Mouse (Mus musculus) limb, embryonic 10.5 days (tissue): ENCODE results near the gene Ffar4. TPM values are rescaled to one million over a fixed set of nuclear protein-coding genes. Genes with fewer than 3 reads are reported as not detected.

ENCODE experiments used
- DNase-seq: peaks from one replicate; pipeline ENCODE4 v3.0.0-alpha.2; 2017; ENCODE audit warnings: low spot score
- H3K27ac ChIP-seq: fragments of 300-500 bp; sonication (generic); 2 replicates; pipeline ENCODE4 v1.5.1; 2016; ENCODE audit warnings: mild to moderate bottlenecking
- H3K27me3 ChIP-seq: fragments of 300-500 bp; sonication (generic); 2 replicates; pipeline ENCODE4 v1.6.1; 2016; ENCODE audit warnings: low read depth, mild to moderate bottlenecking; ENCODE audit not compliant: poor library complexity, severe bottlenecking
- H3K36me3 ChIP-seq: fragments of 300-500 bp; sonication (generic); 2 replicates; pipeline ENCODE4 v1.6.1; 2016; ENCODE audit warnings: mild to moderate bottlenecking, moderate library complexity
- H3K4me1 ChIP-seq: fragments of 300-500 bp; sonication (generic); 2 replicates; pipeline ENCODE4 v1.6.1; 2016
- H3K4me3 ChIP-seq: fragments of 300-500 bp; sonication (generic); 2 replicates; pipeline ENCODE4 v1.5.1; 2016; ENCODE audit warnings: mild to moderate bottlenecking, moderate library complexity
- H3K9me3 ChIP-seq: fragments of 300-500 bp; sonication (generic); replicated peaks from 2 replicates; pipeline ENCODE4 v1.6.1; 2016; ENCODE audit warnings: mild to moderate bottlenecking
- WGBS: fragments of 180-500 bp; shearing (Covaris S2); methylation state at CpG from one replicate; pipeline ENCODE4 v1.1.7; 2016; 5-methylcytosine and 5-hydroxymethylcytosine counted together
- polyA plus RNA-seq: library from polyadenylated mRNA; unstranded; fragments of >200 nt; fragmentation: Nextera tagmentation; extraction: Ambion mirVana; gene quantifications from 2 replicates; pipeline ENCODE4 v1.2.1, GENCODE M21; 2016

The Ffar4 gene
- polyA plus RNA-seq, result 0.41 and 0.59 TPM in 2 replicates

DNA sequence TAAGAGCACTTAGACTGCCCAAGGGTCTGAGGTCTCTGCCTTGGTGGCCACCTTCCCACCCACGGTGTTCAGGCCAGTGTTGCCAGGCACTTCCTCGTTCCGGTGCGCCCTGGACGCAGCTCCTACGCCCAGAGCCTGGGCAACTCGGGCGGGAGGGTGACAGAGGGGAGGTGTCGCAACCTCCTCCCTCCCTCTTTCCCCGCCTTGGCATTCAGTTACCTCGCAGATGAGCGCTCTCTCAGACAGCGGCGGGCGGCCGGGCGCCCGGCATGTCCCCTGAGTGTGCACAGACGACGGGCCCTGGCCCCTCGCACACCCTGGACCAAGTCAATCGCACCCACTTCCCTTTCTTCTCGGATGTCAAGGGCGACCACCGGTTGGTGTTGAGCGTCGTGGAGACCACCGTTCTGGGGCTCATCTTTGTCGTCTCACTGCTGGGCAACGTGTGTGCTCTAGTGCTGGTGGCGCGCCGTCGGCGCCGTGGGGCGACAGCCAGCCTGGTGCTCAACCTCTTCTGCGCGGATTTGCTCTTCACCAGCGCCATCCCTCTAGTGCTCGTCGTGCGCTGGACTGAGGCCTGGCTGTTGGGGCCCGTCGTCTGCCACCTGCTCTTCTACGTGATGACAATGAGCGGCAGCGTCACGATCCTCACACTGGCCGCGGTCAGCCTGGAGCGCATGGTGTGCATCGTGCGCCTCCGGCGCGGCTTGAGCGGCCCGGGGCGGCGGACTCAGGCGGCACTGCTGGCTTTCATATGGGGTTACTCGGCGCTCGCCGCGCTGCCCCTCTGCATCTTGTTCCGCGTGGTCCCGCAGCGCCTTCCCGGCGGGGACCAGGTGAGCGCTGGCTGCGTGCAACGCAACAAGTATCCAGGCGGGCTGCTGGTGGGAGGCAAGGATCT, at the start of gene Ffar4:
Gene Ffar4, plus strand, starts transcription at position 214 of the 901 bp plus-strand sequence.
- H3K36me3 ChIP-seq, result no peaks in the 10 kb centered on the region
- H3K9me3 ChIP-seq, result no peaks in the 10 kb centered on the region
- DNase-seq, result peak; percentile 57
- peaks cover 21% of the 10 kb centered on the region for H3K4me1 ChIP-seq
- peak within 1 kb of the TSS; percentile 47 for H3K4me3 ChIP-seq
- under 1% methylated on average over 77 of the region's 77 CpGs for WGBS
- peaks cover 76% of the 10 kb centered on the region for H3K27me3 ChIP-seq
- 0 out of 2 replicates have a peak within 1 kb of the TSS, but pooled peaks have one; percentile 30 for H3K27ac ChIP-seq

DNA sequence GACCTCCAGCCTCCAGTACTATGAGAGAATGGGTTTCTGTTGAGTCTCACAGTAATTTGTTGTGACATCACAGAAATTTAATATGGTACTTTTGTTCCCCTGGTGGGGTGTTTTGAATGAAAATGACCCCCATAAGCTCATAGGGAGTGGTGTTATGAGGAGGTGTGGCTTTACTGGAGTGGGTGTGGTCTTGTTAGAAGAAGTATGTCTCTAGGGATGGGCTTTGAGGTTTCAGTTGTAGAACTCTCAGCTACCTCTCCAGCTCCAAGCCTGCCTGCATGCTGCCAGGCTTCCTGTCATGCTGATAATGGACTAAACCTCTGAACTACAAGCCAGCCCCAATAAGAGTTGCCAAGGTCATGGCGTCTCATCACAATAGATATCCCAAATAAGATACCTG, 47.2 kb upstream of the Ffar4 start:
- Histone ChIP-seq H3K36me3 (no peaks in the 10 kb centered on the region), H3K27ac (no peak overlapping the region), H3K9me3 (no peaks in the 10 kb centered on the region), H3K27me3 (no peaks in the 10 kb centered on the region), H3K4me1 (peaks cover 11% of the 10 kb centered on the region), H3K4me3 (no peak overlapping the region)
- WGBS, result 93% methylated on average over 1 of the region's 1 CpGs
- DNase-seq, result no peak

DNA sequence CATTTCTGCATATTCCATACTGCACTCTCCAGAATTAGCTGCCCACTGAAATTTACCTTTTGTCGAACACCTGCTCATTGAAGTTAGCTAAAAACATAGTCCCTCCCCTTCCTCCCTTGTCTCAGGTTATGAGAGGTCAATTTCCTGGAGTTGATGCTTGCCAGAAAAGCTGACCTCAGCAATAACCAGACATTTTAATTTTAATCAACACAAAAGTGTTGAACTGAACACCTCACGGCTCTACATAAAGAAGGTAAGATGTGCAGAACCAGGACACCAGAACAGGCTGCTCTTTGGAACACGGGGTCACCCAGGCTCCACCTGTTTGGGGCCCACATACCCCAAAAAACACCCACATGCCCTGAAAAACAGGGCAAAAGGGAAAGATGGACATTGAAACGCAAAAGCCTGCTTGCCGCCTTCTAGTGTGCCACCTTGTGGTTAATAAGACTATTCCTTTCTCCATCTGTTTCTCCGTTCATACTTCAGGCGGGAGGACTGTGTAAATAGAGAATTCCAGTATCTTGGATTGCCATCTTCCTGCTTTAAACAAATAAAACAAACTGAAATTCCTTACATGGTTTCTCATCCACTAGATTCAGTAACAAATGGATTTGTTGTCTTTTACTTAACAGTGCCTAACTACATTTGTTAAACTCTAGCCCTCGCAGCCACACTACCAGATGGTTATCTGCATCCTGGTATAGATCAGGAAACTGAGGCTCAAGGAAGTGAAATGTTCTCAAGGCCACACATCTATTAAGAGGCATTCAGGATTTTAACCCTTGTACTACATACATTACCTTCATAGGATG, 43.4 kb upstream of the Ffar4 start:
- DNase-seq, result peak; percentile 42
- H3K9me3 ChIP-seq, result no peaks in the 10 kb centered on the region
- peak overlapping the region; percentile 92 for H3K27ac ChIP-seq
- H3K4me3 ChIP-seq, result peak overlapping the region; percentile 81
- H3K27me3 ChIP-seq, result no peaks in the 10 kb centered on the region
- WGBS, result 34% methylated on average over 8 of the region's 8 CpGs
- peaks cover 22% of the 10 kb centered on the region for H3K4me1 ChIP-seq
- H3K36me3 ChIP-seq, result peaks cover 18% of the 10 kb centered on the region

DNA sequence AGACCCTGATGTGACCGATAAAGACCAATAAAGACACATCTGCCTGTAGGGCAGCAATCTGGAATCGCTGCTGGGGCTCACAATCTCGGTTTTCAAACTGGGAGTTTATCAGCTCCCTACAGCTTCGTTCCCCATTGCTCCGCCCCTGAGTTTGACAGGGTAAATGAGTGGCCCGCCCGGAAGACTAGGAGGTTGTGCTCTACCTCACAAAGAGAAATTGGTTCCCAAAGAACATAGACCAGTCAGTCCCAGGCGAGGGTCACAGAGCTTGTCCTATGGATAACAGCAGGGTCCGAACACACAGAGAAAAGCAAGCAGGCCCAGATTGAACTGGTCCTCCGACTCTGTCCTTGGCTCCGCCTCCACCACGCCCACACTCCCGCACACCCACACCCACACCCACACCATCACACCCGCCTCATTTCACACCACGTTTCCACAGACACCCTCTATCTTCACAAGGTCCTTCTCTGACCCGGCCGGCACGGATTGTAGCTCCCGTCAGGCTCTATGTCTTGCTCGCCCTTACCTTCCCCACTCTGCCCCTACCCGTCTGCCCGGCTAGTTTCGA, 42.6 kb upstream of the Ffar4 start:
- under 1% methylated on average over 23 of the region's 23 CpGs for WGBS
- no peaks in the 10 kb centered on the region for H3K9me3 ChIP-seq
- H3K36me3 ChIP-seq, result peaks cover 26% of the 10 kb centered on the region
- peaks cover 22% of the 10 kb centered on the region for H3K4me1 ChIP-seq
- H3K27me3 ChIP-seq, result no peaks in the 10 kb centered on the region
- peak overlapping the region; percentile 81 for H3K4me3 ChIP-seq
- peak overlapping the region; percentile 92 for H3K27ac ChIP-seq
- no peak for DNase-seq

DNA sequence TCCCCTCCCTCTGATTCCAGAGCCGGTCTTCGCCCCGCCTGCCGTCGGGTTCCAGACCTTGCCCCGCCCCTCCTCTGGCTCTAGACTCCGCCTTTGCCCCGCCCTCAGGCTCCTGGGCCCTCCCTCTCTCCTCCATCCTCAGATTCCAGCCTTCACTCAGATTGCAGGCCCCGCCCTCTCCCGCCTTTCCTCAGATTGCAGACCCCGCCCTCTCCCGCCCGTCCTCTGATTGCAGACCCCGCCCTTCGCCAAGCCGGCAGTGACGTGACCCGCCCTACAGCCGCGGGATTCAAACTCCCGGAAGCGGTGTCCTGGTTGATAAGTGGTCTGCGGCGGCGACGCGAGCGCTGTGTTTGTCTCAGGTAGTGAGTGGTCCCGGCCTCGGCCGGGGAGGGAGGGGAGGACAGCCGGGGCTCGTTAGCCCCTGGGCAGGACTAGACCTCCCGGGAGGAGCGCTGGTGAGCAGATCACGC, 42.1 kb upstream of the Ffar4 start, which contains the start of gene Cep55:
Gene Cep55, plus strand, starts transcription at position 292 of the 473 bp plus-strand sequence.
- DNase-seq, result peak; percentile 99
- H3K27ac ChIP-seq, result peak within 1 kb of the TSS; percentile 92
- peaks cover 31% of the 10 kb centered on the region for H3K36me3 ChIP-seq
- no peaks in the 10 kb centered on the region for H3K27me3 ChIP-seq
- H3K4me3 ChIP-seq, result peak within 1 kb of the TSS; percentile 81
- WGBS, result under 1% methylated on average over 36 of the region's 36 CpGs
- H3K4me1 ChIP-seq, result peaks cover 22% of the 10 kb centered on the region
- no peaks in the 10 kb centered on the region for H3K9me3 ChIP-seq

DNA sequence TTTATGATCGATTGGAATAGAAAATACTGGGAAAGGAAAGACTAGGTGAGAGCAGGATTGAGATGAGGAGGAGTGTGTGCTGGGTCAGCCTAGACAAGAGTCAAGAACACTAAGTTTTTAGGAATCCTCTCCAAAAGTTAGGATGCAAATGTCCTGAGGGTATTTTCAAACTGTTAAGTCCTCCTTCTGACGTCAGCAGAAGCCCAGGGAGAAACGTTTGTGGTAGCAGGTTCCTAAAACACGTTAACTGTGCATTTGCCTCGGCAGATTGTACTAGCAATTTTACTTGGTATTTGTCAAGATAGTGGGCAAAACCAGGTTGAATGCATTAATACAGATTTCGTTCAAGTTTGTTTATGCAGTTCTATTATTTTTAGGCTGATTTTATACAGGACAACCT, 41.1 kb upstream of the Ffar4 start:
- peak overlapping the region; percentile 92; the same call in 1 of the 2 replicates for H3K27ac ChIP-seq
- peak overlapping the region; percentile 81 for H3K4me3 ChIP-seq
- no peaks in the 10 kb centered on the region for H3K9me3 ChIP-seq
- H3K36me3 ChIP-seq, result peaks cover 42% of the 10 kb centered on the region
- H3K27me3 ChIP-seq, result no peaks in the 10 kb centered on the region
- WGBS, result 20% methylated on average over 6 of the region's 6 CpGs
- no peak for DNase-seq
- H3K4me1 ChIP-seq, result peaks cover 22% of the 10 kb centered on the region

DNA sequence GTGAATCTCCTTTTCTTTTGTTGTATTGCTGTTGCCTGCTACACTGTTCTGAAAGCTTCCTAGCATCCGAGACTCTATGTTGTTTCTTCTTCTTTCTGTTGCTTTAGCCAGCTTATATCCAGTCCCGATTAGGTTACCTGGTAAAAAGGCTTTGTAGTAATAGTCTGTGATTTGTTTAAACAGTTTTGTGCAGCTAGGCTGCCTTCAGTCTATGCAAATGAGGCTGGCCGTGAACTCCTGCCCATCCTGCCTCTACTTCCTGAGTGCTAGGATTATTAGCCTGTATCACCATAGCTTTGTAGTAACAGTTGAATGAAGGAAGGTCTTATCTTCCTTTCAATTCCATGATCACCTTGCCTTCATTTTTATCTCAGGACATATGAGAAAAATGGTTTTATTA, 40.6 kb upstream of the Ffar4 start:
- no peaks in the 10 kb centered on the region for H3K27me3 ChIP-seq
- H3K27ac ChIP-seq, result no peak overlapping the region
- no peaks in the 10 kb centered on the region for H3K9me3 ChIP-seq
- H3K4me3 ChIP-seq, result peak overlapping the region; percentile 81
- no peak for DNase-seq
- H3K4me1 ChIP-seq, result peaks cover 22% of the 10 kb centered on the region
- 73% methylated on average over 3 of the region's 3 CpGs for WGBS
- peaks cover 46% of the 10 kb centered on the region for H3K36me3 ChIP-seq

DNA sequence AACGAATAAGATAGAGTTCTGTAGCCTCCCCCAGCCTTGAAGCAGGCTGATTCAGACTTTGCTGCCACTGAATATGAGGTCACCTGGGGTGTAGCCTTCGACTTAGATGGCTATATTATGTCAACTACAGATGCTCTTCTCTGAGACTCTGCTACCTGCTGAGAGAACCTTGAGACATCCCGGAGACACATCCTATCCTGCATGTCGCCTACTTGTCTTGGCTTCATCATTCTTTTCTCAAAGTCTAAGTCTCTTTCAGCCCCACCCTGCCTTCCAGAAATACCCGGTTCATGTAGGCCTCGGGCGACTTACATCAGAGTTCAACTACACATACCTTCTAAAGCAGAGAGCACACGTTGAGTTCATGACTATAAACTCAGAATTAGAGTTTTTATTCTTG, 39.9 kb upstream of the Ffar4 start:
- H3K9me3 ChIP-seq, result no peaks in the 10 kb centered on the region
- no peak overlapping the region for H3K27ac ChIP-seq
- no peak for DNase-seq
- no peaks in the 10 kb centered on the region for H3K27me3 ChIP-seq
- no peak overlapping the region for H3K4me3 ChIP-seq
- H3K36me3 ChIP-seq, result peaks cover 53% of the 10 kb centered on the region
- peaks cover 22% of the 10 kb centered on the region for H3K4me1 ChIP-seq
- 92% methylated on average over 8 of the region's 8 CpGs for WGBS

DNA sequence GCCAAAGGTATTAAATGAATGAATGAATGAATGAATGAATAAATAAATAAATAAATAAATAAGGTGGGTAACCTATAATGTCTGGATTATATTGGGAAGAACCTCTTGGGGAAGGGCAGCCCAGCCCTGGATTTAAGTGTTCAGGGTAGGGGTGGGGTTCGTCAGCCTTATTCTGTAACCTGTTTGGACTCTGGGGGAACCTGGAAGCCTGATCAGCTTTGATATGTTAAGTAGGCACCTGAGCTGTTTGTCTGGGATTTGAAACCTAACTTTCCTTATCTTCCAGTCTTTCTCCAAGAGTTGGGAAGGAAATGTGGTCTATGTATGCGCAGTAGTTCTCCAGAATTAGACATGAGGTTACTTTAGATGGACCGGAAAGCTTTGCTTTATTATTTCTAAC, 33.7 kb upstream of the Ffar4 start:
- Histone ChIP-seq H3K27me3 (no peaks in the 10 kb centered on the region), H3K36me3 (peaks cover 83% of the 10 kb centered on the region), H3K4me3 (no peak overlapping the region), H3K9me3 (no peaks in the 10 kb centered on the region), H3K27ac (no peak overlapping the region), H3K4me1 (no peaks in the 10 kb centered on the region)
- 91% methylated on average over 3 of the region's 3 CpGs for WGBS
- no peak for DNase-seq

DNA sequence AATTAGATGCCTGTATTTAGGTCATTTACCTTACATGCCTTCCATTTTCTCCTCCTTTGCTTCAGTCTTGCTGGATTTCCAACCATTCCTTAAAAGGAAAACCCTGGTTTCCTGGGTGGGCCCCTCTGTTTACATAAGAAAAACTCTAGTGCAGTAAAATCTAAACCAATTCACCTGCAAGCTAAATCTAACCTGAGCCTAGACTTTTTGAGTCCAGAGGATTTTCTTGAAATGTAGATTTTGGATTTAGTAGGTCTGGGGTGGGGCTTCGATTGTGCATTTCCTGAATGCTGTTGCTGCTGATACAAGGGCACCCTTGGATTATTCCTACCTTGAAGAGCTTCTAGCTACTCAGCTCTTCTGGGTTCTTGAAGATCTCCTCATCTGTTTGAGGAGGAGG, 32.8 kb upstream of the Ffar4 start:
- no peaks in the 10 kb centered on the region for H3K27me3 ChIP-seq
- 94% methylated on average over 1 of the region's 1 CpGs for WGBS
- DNase-seq, result no peak
- H3K27ac ChIP-seq, result no peak overlapping the region
- no peaks in the 10 kb centered on the region for H3K4me1 ChIP-seq
- H3K9me3 ChIP-seq, result no peaks in the 10 kb centered on the region
- H3K36me3 ChIP-seq, result peaks cover 83% of the 10 kb centered on the region
- no peak overlapping the region for H3K4me3 ChIP-seq

DNA sequence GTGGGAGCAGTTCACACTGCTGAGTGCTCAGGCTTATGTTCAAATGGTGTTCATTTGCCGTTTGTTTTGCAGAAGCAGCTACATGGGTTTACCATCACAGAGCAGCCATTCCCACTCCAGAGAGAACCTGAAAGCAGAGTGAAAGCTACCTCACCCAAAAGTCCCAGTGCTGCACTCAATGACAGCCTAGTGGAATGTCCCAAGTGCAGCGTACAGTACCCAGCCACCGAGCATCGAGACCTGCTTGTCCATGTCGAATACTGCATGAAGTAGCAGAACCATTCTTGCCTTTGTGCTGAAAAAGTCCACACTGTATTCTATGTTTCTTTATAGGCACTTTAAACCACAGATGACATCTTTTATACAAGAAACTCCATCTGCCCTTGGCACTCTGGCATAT, 23.6 kb upstream of the Ffar4 start:
- no peak overlapping the region for H3K4me3 ChIP-seq
- H3K4me1 ChIP-seq, result no peaks in the 10 kb centered on the region; the same call in 1 of the 2 replicates
- WGBS, result 94% methylated on average over 5 of the region's 5 CpGs
- no peak for DNase-seq
- no peaks in the 10 kb centered on the region for H3K27me3 ChIP-seq
- peaks cover 71% of the 10 kb centered on the region for H3K36me3 ChIP-seq
- H3K27ac ChIP-seq, result no peak overlapping the region
- H3K9me3 ChIP-seq, result no peaks in the 10 kb centered on the region

DNA sequence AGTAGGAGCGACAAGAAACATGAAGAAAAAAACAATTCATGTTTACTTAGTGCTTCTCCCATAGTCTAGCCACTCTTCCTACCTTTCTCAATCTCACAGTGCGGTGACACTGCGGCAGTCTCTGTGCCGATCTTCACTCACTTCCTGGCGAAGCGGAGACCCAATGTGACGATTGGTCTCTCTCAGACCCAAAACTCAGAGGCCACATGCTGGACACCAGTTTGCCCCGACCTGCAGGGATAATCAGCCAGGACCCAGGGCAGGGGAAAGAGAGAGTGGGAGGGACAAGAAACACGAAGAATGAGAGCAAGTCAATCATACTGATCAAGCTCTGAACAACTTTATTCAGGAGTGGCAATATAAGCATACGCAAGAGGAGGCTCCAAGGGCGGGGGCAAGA, 21.8 kb upstream of the Ffar4 start:
- Histone ChIP-seq H3K36me3 (peaks cover 54% of the 10 kb centered on the region), H3K27ac (no peak overlapping the region), H3K4me3 (no peak overlapping the region), H3K9me3 (no peaks in the 10 kb centered on the region), H3K4me1 (no peaks in the 10 kb centered on the region; the same call in 1 of the 2 replicates), H3K27me3 (no peaks in the 10 kb centered on the region)
- no peak for DNase-seq
- 88% methylated on average over 11 of the region's 11 CpGs for WGBS
